In the genomic region with DNA sequence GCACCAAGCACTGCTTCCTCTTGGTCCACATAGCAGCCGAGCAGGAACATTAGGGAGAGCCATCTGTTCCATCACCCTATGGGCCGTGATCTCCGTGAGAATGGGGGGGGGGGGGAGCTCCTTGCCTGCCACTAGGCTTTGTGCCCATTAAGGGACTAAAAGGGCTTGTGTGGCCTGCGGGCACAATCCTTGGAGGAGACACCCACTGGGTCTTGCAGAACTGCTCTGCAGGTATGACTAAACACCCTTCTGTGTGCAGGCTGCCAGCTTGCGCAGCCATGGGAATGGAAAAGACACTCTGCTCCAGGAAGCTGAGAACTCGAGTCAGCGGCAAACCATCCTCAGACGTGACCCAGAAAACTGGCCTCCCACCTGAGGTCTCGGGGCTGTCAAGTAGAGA, we compare ENCODE assay signal across 13 mouse cellular contexts.
DNase-seq lines count a peak whose midpoint lies in the region; ATAC-seq and TF ChIP-seq lines count a peak whose summit lies in the region.
"Had no signal": no experiment of that assay in that cellular context is flagged by ENCODE, and none has a peak within 500 bp of the region (broad histone marks: within the 10 kb centered on the region; RNA-seq: fewer than 3 reads in every experiment).

No protein-coding gene starts in this region.

- DNase-seq in heart, adult 11 months = peak; percentile 89
- DNase-seq in heart, postnatal 36 days = no peak
- DNase-seq in midbrain, embryonic 14.5 days = peak; percentile 20
- peak; percentile 65 for DNase-seq in brain, embryonic 14.5 days (ENCODE audit: low read depth)
- peak; percentile 50 to 56 for DNase-seq in cerebellum, postnatal 10 days
- DNase-seq: gastrocnemius, postnatal 14 days; kidney, adult 11 months; spleen, adult 18-20 months had no signal

- WGBS in midbrain, embryonic 14.5 days = 50% methylated on average over 9 of the region's 9 CpGs
- 54% methylated on average over 9 of the region's 9 CpGs for WGBS in midbrain, embryonic 16.5 days
- WGBS in kidney, embryonic 15.5 days = 59% methylated on average over 9 of the region's 9 CpGs

- no peaks in the 10 kb centered on the region for H3K36me3 ChIP-seq in midbrain, embryonic 14.5 days (ENCODE audit: control insufficient read depth, insufficient read depth, low read length)
- no peaks in the 10 kb centered on the region for H3K36me3 ChIP-seq in midbrain, embryonic 16.5 days (ENCODE audit: control insufficient read depth, insufficient read depth, low read length)
- H3K36me3 ChIP-seq in kidney, embryonic 15.5 days = no peaks in the 10 kb centered on the region

- H3K4me2 ChIP-seq in midbrain, embryonic 14.5 days (ENCODE audit: low read length) = no peak overlapping the region
- H3K4me2 ChIP-seq in midbrain, embryonic 16.5 days (ENCODE audit: low read length) = no peak overlapping the region
- H3K4me2 ChIP-seq in kidney, embryonic 15.5 days = no peak overlapping the region

- no peak overlapping the region for H3K9ac ChIP-seq in midbrain, embryonic 14.5 days (replicated peaks; ENCODE audit: low read length)
- H3K9ac ChIP-seq in midbrain, embryonic 16.5 days (ENCODE audit: low read depth, low read length) = no peak overlapping the region
- H3K9ac ChIP-seq in kidney, embryonic 15.5 days = no peak overlapping the region

- H3K4me1 ChIP-seq in midbrain, embryonic 14.5 days (ENCODE audit: control insufficient read depth, insufficient read depth, low read length) = peaks cover 18% of the 10 kb centered on the region; the same call in 1 of the 2 replicates
- H3K4me1 ChIP-seq in midbrain, embryonic 16.5 days (ENCODE audit: control insufficient read depth, insufficient read depth, low read length) = peaks cover 12% of the 10 kb centered on the region
- H3K4me1 ChIP-seq in kidney, embryonic 15.5 days = no peaks in the 10 kb centered on the region
- H3K4me1 ChIP-seq: megakaryocyte, embryonic 14.5 days had no signal

- H3K4me3 ChIP-seq in midbrain, embryonic 14.5 days (replicated peaks; ENCODE audit: low read depth, low read length) = no peak overlapping the region
- H3K4me3 ChIP-seq in midbrain, embryonic 16.5 days (ENCODE audit: low read depth, low read length) = no peak overlapping the region
- H3K4me3 ChIP-seq in kidney, embryonic 15.5 days (replicated peaks) = no peak overlapping the region
- H3K4me3 ChIP-seq: megakaryocyte, embryonic 14.5 days had no signal

- H3K27me3 ChIP-seq in midbrain, embryonic 14.5 days (ENCODE audit: control insufficient read depth, insufficient read depth, low read length) = no peaks in the 10 kb centered on the region
- H3K27me3 ChIP-seq in midbrain, embryonic 16.5 days (ENCODE audit: control insufficient read depth, insufficient read depth, low read depth, low read length) = no peaks in the 10 kb centered on the region
- H3K27me3 ChIP-seq in kidney, embryonic 15.5 days = no peaks in the 10 kb centered on the region

- intact Hi-C loops in heart, postnatal 36 days (cut with DNase I) = loop anchor here (2.0 kb wide), 1 partner anchor 67 kb away; no protein-coding TSS in a partner anchor

- H3K9me3 ChIP-seq in midbrain, embryonic 14.5 days (ENCODE audit: control insufficient read depth, low read length) = no peaks in the 10 kb centered on the region
- no peaks in the 10 kb centered on the region for H3K9me3 ChIP-seq in midbrain, embryonic 16.5 days (replicated peaks; ENCODE audit: control insufficient read depth, low read length, poor library complexity, severe bottlenecking)
- H3K9me3 ChIP-seq in kidney, embryonic 15.5 days (replicated peaks) = no peaks in the 10 kb centered on the region
- H3K9me3 ChIP-seq: megakaryocyte, embryonic 14.5 days had no signal

- no peak for TF ChIP-seq POLR2A in brain, embryonic 14.5 days (IDR thresholded peaks at IDR 0.05; ENCODE audit: borderline replicate concordance, extremely low read depth, insufficient read depth, insufficient read length, poor library complexity, severe bottlenecking)

- ATAC-seq in midbrain, embryonic 14.5 days (ENCODE audit: low FRiP score, low TSS enrichment) = peak; percentile 10; the same call in 1 of the 2 replicates
- ATAC-seq in midbrain, embryonic 16.5 days = no peak
- ATAC-seq in kidney, embryonic 15.5 days (replicated peaks; ENCODE audit: low FRiP score) = no peak
- no peak for ATAC-seq in inflammation-experienced regulatory T-cells, adult 6 months

- TF ChIP-seq CTCF in brain, embryonic 14.5 days (IDR thresholded peaks at IDR 0.05; ENCODE audit: borderline replicate concordance, extremely low read depth, insufficient read depth, insufficient read length) = no peak

- H3K27ac ChIP-seq in midbrain, embryonic 14.5 days (replicated peaks; ENCODE audit: low read depth, low read length) = peak overlapping the region; percentile 55; the same call in 1 of the 2 replicates
- no peak overlapping the region for H3K27ac ChIP-seq in midbrain, embryonic 16.5 days (ENCODE audit: low read length)
- no peak overlapping the region for H3K27ac ChIP-seq in kidney, embryonic 15.5 days
- H3K27ac ChIP-seq: stomach, postnatal 0 days had no signal

Comparison
In these comparisons a context has a peak if more than half of its experiments do, and no peak if none do; other contexts are left out.
1. DNase-seq: peak in heart, adult 11 months (single experiment), midbrain, embryonic 14.5 days (single experiment), brain, embryonic 14.5 days (single experiment) and cerebellum, postnatal 10 days (2 of 2); none in heart, postnatal 36 days (0 of 2).